Mouse (Mus musculus): ENCODE measurements around the gene Cd247. TPM values are rescaled to one million over a fixed set of nuclear protein-coding genes. Genes with fewer than 3 reads are reported as not detected.
"Not testable (repeated sequence)": the region's sequence is repeated elsewhere in the genome, so short reads cannot be mapped to it uniquely, and the experiment has no call there.

Cd247 gene
- 1.6 and 2.7 TPM in 2 replicates for polyA plus RNA-seq (2016; fragmentation: Nextera tagmentation; extraction: Ambion mirVana)

DNA sequence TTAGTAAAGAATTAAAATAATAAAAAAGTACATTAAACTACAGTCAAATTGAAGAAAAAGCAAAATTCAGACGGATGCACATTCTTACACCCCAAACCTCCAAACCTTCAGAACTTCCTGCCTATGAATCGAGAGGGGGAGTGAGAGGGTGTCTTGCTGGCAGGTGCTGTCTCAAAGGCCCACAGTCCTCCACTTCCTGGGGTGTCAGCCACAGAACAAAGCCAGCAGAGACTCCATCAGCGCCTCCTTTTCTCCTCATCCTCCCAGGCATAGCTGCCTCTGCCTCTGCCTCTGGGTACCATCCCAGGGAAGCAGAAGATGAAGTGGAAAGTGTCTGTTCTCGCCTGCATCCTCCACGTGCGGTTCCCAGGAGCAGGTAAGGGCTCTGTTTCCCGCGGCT is at the start of gene Cd247:
TSS of gene Cd247 (plus strand) at position 171 of the 400 bp plus-strand sequence.
- Histone ChIP-seq H3K27ac (replicated peaks) (peak within 1 kb of the TSS; percentile 14), H3K4me1 (peaks cover 17% of the 10 kb centered on the region), H3K27me3 (ENCODE audit: low read depth, poor library complexity, severe bottlenecking) (no peaks in the 10 kb centered on the region; the same call in 1 of the 2 replicates), H3K4me3 (no peak within 1 kb of the TSS), H3K9me3 (replicated peaks) (no peaks in the 10 kb centered on the region), H3K36me3 (no peaks in the 10 kb centered on the region)
- WGBS, result 72% methylated on average over 8 of the region's 8 CpGs
- DNase-seq (ENCODE audit: low spot score), result no peak

DNA sequence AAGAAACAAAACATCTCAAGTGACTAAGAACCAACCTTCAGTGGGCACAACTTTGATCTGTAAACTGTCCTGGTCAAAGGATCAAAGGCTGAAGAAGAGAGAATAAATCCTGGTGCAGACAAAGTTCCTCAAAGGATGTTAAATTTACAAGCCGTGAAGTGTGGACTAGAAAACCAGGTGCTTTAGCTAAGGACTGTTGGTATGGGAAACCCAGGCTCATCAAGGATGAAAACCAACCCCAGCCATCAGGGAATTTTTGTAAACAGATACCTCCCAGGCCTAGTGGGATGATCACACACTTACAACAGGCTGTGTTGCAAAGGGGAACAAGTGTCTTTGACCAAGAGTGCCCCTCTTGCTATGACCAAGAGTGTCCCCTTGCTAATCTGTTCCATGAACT is 49.5 kb upstream of the Cd247 start:
- Histone ChIP-seq H3K4me1 (peaks cover 8% of the 10 kb centered on the region; the same call in 1 of the 2 replicates), H3K27ac (replicated peaks) (no peak overlapping the region), H3K27me3 (ENCODE audit: low read depth, poor library complexity, severe bottlenecking) (no peaks in the 10 kb centered on the region), H3K4me3 (no peak overlapping the region), H3K36me3 (no peaks in the 10 kb centered on the region), H3K9me3 (replicated peaks) (no peaks in the 10 kb centered on the region)
- 81% methylated on average over 1 of the region's 1 CpGs for WGBS
- no peak for DNase-seq (ENCODE audit: low spot score)

DNA sequence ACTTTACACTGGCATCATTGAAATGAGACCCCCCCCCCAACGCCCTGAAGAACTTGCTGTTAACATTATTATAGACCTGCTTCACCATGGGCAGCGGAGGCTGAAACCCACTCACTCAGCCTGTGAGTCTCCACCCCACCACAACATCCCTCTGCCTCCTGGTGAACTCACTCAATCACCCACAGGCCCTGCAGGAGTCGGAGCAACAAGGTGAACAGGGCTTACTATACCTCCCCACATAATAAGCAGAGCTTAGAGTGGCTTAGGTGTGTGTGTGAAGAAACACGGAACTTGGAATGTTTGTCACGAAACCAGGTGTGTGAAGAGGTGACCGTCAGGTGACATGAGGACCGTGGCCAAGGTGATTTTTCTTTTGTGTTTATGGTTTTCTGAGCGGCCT is 46.5 kb upstream of the Cd247 start:
- H3K4me1 ChIP-seq, result peaks cover 5% of the 10 kb centered on the region; the same call in 1 of the 2 replicates
- DNase-seq (ENCODE audit: low spot score), result no peak
- H3K4me3 ChIP-seq, result no peak overlapping the region
- WGBS, result 89% methylated on average over 8 of the region's 8 CpGs
- H3K36me3 ChIP-seq, result no peaks in the 10 kb centered on the region
- H3K27me3 ChIP-seq (ENCODE audit: low read depth, poor library complexity, severe bottlenecking), result no peaks in the 10 kb centered on the region
- H3K27ac ChIP-seq (replicated peaks), result no peak overlapping the region
- no peaks in the 10 kb centered on the region for H3K9me3 ChIP-seq (replicated peaks)

DNA sequence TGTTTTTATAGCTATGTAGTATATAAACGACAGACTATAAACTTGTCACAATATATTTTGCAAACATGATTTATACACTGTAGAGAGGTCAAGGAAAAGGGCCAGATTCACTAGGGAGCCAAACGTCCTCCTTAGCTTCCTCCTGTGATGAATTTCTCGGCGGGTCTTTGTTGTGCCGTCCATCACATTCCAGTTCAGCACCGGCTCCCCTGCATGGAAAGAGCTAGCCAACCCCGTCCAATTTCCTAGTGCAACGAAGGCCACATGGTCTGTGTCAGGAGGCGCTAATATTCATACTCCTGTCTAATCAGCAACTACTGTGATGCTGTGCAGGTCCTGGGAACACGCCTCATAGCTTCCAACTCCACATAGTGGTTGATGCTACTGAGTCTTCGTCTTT is 40.4 kb upstream of the Cd247 start:
- H3K4me3 ChIP-seq, result no peak overlapping the region
- no peak for DNase-seq (ENCODE audit: low spot score)
- H3K4me1 ChIP-seq, result no peaks in the 10 kb centered on the region
- H3K27me3 ChIP-seq (ENCODE audit: low read depth, poor library complexity, severe bottlenecking), result no peaks in the 10 kb centered on the region
- H3K27ac ChIP-seq (replicated peaks), result no peak overlapping the region
- no peaks in the 10 kb centered on the region for H3K9me3 ChIP-seq (replicated peaks)
- WGBS, result 71% methylated on average over 11 of the region's 11 CpGs
- no peaks in the 10 kb centered on the region for H3K36me3 ChIP-seq

DNA sequence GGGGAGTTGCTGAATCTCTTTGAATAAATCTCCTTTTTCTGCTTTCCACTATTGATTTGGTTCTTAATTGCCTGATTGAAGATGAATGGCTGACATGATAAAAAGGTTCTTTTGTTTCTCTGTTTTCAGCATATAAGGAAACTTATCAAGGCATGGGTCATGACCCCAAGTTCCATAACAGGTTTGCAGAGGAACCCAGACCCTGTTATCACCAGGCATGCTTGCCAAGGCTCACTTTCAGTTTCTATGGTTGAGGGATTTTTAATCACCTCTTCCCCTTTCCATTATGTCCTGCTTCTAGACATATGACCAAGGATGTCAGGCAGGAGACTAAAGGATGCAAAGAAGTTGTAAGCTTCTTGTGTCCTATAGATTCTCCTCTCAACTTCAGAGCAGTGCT is 37.3 kb upstream of the Cd247 start:
- no peak overlapping the region for H3K27ac ChIP-seq (replicated peaks)
- H3K9me3 ChIP-seq (replicated peaks), result no peaks in the 10 kb centered on the region
- H3K4me1 ChIP-seq, result no peaks in the 10 kb centered on the region
- H3K27me3 ChIP-seq (ENCODE audit: low read depth, poor library complexity, severe bottlenecking), result no peaks in the 10 kb centered on the region
- DNase-seq (ENCODE audit: low spot score), result no peak
- H3K36me3 ChIP-seq, result no peaks in the 10 kb centered on the region
- H3K4me3 ChIP-seq, result no peak overlapping the region

DNA sequence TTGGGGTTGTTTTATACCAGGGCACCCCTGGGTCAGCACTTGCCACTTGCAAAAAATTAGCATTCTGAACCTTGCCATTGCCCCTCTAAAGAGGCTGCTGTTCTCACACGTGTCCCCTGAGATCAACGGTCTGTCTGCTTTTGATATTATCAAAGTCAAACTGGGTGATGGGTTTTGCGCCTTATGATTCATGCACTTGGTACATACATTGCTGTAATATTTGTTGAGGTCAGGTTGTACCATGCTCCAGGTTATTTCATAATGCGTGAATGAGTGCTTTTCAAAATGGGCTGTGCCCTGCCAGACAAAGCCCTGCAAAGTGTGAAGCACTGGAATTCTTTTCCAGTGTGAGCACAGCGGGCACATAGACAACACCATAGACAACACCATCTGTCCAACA is 36.6 kb upstream of the Cd247 start:
- Histone ChIP-seq H3K36me3 (no peaks in the 10 kb centered on the region), H3K27me3 (ENCODE audit: low read depth, poor library complexity, severe bottlenecking) (no peaks in the 10 kb centered on the region), H3K27ac (replicated peaks) (no peak overlapping the region), H3K4me3 (no peak overlapping the region), H3K4me1 (no peaks in the 10 kb centered on the region), H3K9me3 (replicated peaks) (no peaks in the 10 kb centered on the region)
- 91% methylated on average over 5 of the region's 5 CpGs for WGBS
- no peak for DNase-seq (ENCODE audit: low spot score)

DNA sequence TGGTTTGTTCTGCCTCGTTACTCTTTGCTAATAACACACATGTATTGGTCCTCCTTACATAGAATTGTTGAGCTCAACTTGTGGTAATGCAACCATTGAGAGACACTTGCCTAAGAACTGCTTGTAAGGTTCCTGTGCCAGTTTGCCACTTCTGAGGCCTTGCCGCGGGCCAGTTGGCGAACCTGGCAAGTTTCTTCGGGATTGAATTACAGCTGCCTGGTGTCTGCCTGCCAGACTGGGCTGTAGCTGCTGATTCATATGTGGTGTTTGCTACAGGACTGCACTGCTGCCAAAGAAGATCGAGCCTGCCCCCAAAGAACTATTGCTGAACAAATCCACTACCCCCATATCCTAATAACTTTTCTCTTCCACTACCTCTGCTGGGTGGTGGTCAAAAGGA is 34.3 kb upstream of the Cd247 start:
- no peak for DNase-seq (ENCODE audit: low spot score)
- H3K4me1 ChIP-seq, result no peaks in the 10 kb centered on the region
- H3K27me3 ChIP-seq (ENCODE audit: low read depth, poor library complexity, severe bottlenecking), result no peaks in the 10 kb centered on the region
- H3K9me3 ChIP-seq (replicated peaks), result no peaks in the 10 kb centered on the region
- H3K36me3 ChIP-seq, result no peaks in the 10 kb centered on the region
- H3K4me3 ChIP-seq, result no peak overlapping the region
- H3K27ac ChIP-seq (replicated peaks), result no peak overlapping the region
- WGBS, result 93% methylated on average over 6 of the region's 6 CpGs

DNA sequence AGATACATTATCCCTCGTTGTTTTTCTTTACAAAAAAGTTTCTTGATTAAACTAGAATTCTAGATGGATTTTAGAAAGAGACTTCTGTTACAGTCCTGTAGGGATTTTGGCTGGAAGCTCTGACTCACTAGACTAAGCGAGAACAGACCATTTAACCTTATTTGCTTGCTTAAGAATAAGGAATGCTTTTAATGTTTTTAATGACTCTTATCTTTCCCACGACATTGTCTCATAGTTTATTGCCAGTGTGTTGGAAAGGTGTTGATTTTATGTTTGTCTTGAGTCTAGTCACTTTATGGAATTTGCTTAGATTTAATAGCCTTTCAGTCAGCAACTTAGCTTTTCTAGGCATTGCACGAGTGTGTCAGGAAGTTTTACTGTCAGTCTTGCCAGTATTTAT is 33.3 kb upstream of the Cd247 start:
- Histone ChIP-seq H3K27me3 (ENCODE audit: low read depth, poor library complexity, severe bottlenecking) (no peaks in the 10 kb centered on the region), H3K9me3 (replicated peaks) (no peaks in the 10 kb centered on the region), H3K4me3 (no peak overlapping the region), H3K36me3 (no peaks in the 10 kb centered on the region), H3K27ac (replicated peaks) (no peak overlapping the region), H3K4me1 (no peaks in the 10 kb centered on the region)
- 78% methylated on average over 4 of the region's 4 CpGs for WGBS
- DNase-seq (ENCODE audit: low spot score), result no peak

DNA sequence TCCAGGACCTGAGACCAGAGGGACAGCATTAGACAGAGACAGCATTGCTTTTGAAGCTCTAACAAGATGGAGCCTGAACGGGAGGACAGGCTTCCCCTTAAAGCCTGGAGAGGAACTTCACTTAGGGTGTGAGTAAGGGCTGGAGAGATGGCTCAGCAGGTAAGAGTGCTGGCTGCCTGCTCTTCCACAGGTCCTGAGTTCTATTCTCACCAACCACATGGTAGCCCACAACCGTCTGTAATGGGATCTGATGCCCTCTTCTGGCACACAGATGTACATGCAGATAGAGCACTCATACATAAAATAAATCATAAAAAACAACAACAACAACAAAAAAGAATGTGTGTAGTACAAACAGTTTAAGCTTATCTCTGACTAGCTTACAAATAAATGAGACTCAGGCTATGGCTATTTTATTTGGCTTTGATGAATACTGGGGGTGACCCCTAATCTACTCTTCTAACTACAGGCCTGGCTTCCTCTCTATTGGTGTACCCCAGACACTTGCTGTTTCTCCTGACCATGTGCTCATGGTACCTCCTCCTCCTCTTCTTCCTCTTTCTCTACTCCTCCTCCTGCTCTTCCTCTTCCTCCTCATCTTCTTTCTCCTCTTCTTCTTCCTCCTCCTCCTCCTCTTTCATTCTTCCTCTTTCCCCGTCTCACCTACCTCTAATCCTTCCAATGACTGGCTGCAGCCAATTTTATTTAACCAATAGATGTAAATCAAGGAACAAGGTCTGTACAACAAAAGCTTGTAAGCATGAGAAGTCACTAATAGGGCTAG is 26.8 kb upstream of the Cd247 start:
- H3K27me3 ChIP-seq (ENCODE audit: low read depth, poor library complexity, severe bottlenecking), result peaks cover 33% of the 10 kb centered on the region
- no peak overlapping the region for H3K27ac ChIP-seq (replicated peaks)
- H3K4me3 ChIP-seq, result no peak overlapping the region
- no peak for DNase-seq (ENCODE audit: low spot score)
- H3K4me1 ChIP-seq, result peaks cover 16% of the 10 kb centered on the region
- WGBS, result 86% methylated on average over 3 of the region's 3 CpGs
- H3K9me3 ChIP-seq (replicated peaks), result no peaks in the 10 kb centered on the region
- H3K36me3 ChIP-seq, result no peaks in the 10 kb centered on the region

DNA sequence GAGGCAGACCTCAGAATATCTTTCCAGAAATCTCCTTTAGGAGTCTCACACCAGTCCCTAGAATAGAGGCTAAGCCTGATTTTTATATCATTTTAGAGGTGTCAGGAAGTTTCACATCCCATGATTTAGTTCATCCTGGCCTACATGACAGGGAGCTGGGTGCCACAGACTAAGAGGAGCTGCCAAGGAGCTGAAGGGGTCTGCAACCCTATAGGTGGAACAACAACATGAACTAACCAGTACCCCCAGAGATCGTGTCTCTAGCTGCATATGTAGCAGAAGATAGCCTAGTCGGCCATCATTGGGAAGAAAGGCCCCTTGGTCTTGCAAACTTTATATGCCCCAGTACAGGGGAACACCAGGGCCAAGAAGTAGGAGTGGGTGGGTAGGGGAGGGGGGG is 26.0 kb upstream of the Cd247 start:
- H3K4me1 ChIP-seq, result peaks cover 16% of the 10 kb centered on the region
- not testable (repeated sequence) for H3K36me3 ChIP-seq; H3K27ac ChIP-seq (replicated peaks); DNase-seq (ENCODE audit: low spot score); H3K9me3 ChIP-seq (replicated peaks); H3K4me3 ChIP-seq
- H3K27me3 ChIP-seq (ENCODE audit: low read depth, poor library complexity, severe bottlenecking), result peaks cover 37% of the 10 kb centered on the region
- 77% methylated on average over 2 of the region's 2 CpGs for WGBS

DNA sequence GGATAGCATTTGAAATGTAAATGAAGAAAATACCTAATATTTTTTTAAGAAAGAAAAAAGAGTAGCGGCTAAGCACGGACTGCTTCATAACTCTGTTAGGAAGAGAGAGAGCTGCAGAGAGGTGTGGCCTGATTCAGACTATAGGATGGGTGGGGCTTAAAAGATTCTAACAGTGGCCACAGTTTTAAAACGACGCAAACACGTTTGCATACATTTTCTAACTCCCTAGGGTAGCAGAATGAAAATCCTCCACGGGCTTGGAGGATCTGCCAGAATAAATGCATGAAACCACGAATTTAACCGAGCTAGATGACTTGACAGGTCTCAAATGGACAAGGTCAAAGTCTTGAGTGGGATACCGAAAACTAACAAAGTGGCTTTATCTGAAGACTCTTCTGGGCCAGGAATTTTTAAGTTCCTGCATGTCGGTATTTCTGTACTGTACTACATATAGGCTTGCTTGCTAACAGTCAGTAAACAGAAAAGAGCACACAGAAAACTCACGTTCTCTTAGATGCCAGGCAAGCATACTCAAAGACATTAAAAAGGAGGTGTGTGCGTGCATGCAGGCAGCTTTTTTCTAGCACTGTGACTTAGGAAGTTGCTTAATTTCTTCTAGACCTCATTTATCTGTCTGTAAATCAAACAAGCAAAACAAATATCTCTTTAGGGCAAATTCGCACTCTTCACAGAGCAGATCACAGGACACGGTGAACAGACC is 25.4 kb upstream of the Cd247 start:
- H3K36me3 ChIP-seq, result no peaks in the 10 kb centered on the region
- H3K27me3 ChIP-seq (ENCODE audit: low read depth, poor library complexity, severe bottlenecking), result peaks cover 43% of the 10 kb centered on the region
- H3K9me3 ChIP-seq (replicated peaks), result peaks cover 5% of the 10 kb centered on the region; the same call in 1 of the 2 replicates
- 30% methylated on average over 14 of the region's 14 CpGs for WGBS
- peak overlapping the region; percentile 86; the same call in 1 of the 2 replicates for H3K27ac ChIP-seq (replicated peaks)
- peaks cover 16% of the 10 kb centered on the region for H3K4me1 ChIP-seq
- no peak for DNase-seq (ENCODE audit: low spot score)
- peak overlapping the region; percentile 89 for H3K4me3 ChIP-seq

DNA sequence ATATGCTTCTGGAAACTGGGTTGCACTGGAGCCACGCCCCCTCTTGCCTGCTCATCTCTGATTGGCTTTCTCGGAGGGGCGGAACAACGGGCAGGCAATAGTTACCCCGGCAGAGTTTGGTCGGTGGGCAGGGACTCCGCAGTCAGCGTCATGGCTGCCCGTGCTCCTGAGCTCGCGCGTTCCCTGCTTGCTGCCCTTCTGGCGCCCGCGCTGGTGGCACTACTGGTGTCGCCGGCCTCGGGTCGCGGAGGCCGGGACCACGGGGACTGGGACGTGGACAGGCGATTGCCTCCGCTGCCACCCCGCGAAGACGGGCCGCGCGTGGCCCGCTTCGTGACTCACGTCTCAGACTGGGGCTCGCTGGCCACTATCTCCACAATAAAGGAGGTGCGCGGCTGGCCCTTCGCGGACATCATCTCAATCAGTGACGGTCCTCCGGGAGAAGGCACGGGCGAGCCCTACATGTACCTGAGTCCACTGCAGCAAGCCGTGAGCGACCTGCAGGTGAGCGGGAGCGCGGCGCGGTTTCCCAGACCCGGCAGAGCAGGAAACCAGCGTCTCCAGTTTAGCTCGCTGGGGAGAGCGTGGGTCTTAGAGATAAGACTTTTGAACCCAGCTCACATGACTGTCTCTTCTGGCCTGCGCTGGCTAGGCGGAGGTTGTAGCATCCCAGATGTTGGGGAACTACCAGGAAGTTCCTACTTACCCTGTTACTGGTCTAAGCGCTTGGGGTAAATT is 24.7 kb upstream of the Cd247 start, which contains the start of gene Creg1:
TSS of gene Creg1 (plus strand) at position 112 of the 738 bp plus-strand sequence.
- peak within 1 kb of the TSS; percentile 86 for H3K27ac ChIP-seq (replicated peaks)
- H3K36me3 ChIP-seq, result no peaks in the 10 kb centered on the region
- peaks cover 16% of the 10 kb centered on the region for H3K4me1 ChIP-seq
- peak; percentile 91 for DNase-seq (ENCODE audit: low spot score)
- H3K27me3 ChIP-seq (ENCODE audit: low read depth, poor library complexity, severe bottlenecking), result peaks cover 47% of the 10 kb centered on the region
- peak within 1 kb of the TSS; percentile 89 for H3K4me3 ChIP-seq
- WGBS, result under 1% methylated on average over 57 of the region's 57 CpGs
- H3K9me3 ChIP-seq (replicated peaks), result peaks cover 5% of the 10 kb centered on the region; the same call in 1 of the 2 replicates
